Mouse (Mus musculus): ENCODE measurements around the gene Nkx6-2.

The Nkx6-2 gene

GRCm38 (mm10) chr7:139582595-139582994 lies at the start of gene Nkx6-2:
Gene Nkx6-2, minus strand, starts transcription at chr7:139582797.
- no peak for DNase-seq (ENCODE audit: low read depth, low spot score)

GRCm38 (mm10) chr7:139625156-139625555 lies 42.6 kb upstream of the Nkx6-2 start:
- DNase-seq (ENCODE audit: low read depth, low spot score) = no peak

- no peak for DNase-seq (ENCODE audit: low read depth, low spot score)
These were observed 40.0 kb upstream of the Nkx6-2 start for GRCm38 (mm10) chr7:139622568-139622967.

- peak; percentile 57 for DNase-seq (ENCODE audit: low read depth, low spot score)
These were observed 33.5 kb upstream of the Nkx6-2 start for GRCm38 (mm10) chr7:139615767-139616766.

- DNase-seq (ENCODE audit: low read depth, low spot score) = no peak
These were observed 27.7 kb upstream of the Nkx6-2 start for GRCm38 (mm10) chr7:139610328-139610727.

GRCm38 (mm10) chr7:139595862-139596261 lies 13.3 kb upstream of the Nkx6-2 start:
- DNase-seq (ENCODE audit: low read depth, low spot score) = no peak

- no peak for DNase-seq (ENCODE audit: low read depth, low spot score)
These were observed 12.7 kb upstream of the Nkx6-2 start for GRCm38 (mm10) chr7:139595311-139595710.

GRCm38 (mm10) chr7:139591311-139591710 lies 8.7 kb upstream of the Nkx6-2 start:
- no peak for DNase-seq (ENCODE audit: low read depth, low spot score)

- DNase-seq (ENCODE audit: low read depth, low spot score) = no peak
These were observed 7.7 kb upstream of the Nkx6-2 start for GRCm38 (mm10) chr7:139590302-139590701.

- no peak for DNase-seq (ENCODE audit: low read depth, low spot score)
These were observed 5.3 kb upstream of the Nkx6-2 start for GRCm38 (mm10) chr7:139587919-139588318.

- no peak for DNase-seq (ENCODE audit: low read depth, low spot score)
These were observed 2.7 kb upstream of the Nkx6-2 start for GRCm38 (mm10) chr7:139585183-139585821.

GRCm38 (mm10) chr7:139584221-139585175 lies 1.9 kb upstream of the Nkx6-2 start:
- DNase-seq (ENCODE audit: low read depth, low spot score) = no peak

GRCm38 (mm10) chr7:139583094-139583737 lies 619 bp upstream of the Nkx6-2 start:
- no peak for DNase-seq (ENCODE audit: low read depth, low spot score)

- DNase-seq (ENCODE audit: low read depth, low spot score) = no peak
These were observed 611 bp downstream of the Nkx6-2 start for GRCm38 (mm10) chr7:139581801-139582571.

GRCm38 (mm10) chr7:139580851-139581775 lies 1.5 kb downstream of the Nkx6-2 start:
- no peak for DNase-seq (ENCODE audit: low read depth, low spot score)

- no peak for DNase-seq (ENCODE audit: low read depth, low spot score)
These were observed 3.2 kb downstream of the Nkx6-2 start for GRCm38 (mm10) chr7:139579261-139579905.

- DNase-seq (ENCODE audit: low read depth, low spot score) = no peak
These were observed 6.4 kb downstream of the Nkx6-2 start for GRCm38 (mm10) chr7:139576064-139576686.

- no peak for DNase-seq (ENCODE audit: low read depth, low spot score)
These were observed 9.9 kb downstream of the Nkx6-2 start for GRCm38 (mm10) chr7:139572665-139573064.

Data from retina, adult 2 months (tissue).